Mouse (Mus musculus): ENCODE measurements around the gene Arf5. TPM values are rescaled to one million over a fixed set of nuclear protein-coding genes. Genes with fewer than 3 reads are reported as not detected.

Gene Arf5
- total RNA-seq, 1 experiment from 2014 or later, result 39.4 TPM

Other genes with a start within 250 kb of the Arf5 start
- gene Zfp800, start 25.6 kb upstream of the Arf5 start, total RNA-seq (2017), result 69.4 and 73.9 TPM in 2 replicates
- not detected in 2 replicates for gene Fscn3, start 4.2 kb downstream of the Arf5 start, total RNA-seq (2017)
- gene Gcc1, start 4.8 kb downstream of the Arf5 start, total RNA-seq (2017), result 12.3 and 18.8 TPM in 2 replicates
- gene Pax4, start 25.8 kb downstream of the Arf5 start, total RNA-seq (2017), result not detected in 2 replicates
- gene Snd1, start 51.6 kb downstream of the Arf5 start, total RNA-seq (2017), result 149 and 176 TPM in 2 replicates